Mouse (Mus musculus) spleen, adult 2 months (tissue): ENCODE results near the gene Cerk.

Source experiments
- CTCF ChIP-seq: fragments of 200-500 bp; IDR thresholded peaks from 2 replicates; pipeline ENCODE4 v1.5.1; 2011; ENCODE audit warnings: mild to moderate bottlenecking, inconsistent platforms; ENCODE audit not compliant: insufficient read depth, insufficient read length, insufficient replicate concordance; ENCODE audit errors: extremely low read depth
- POLR2A ChIP-seq: fragments of 200-500 bp; IDR thresholded peaks from 2 replicates; pipeline ENCODE4 v1.6.1; 2011; ENCODE audit warnings: low read depth, low read length, inconsistent platforms

DNA sequence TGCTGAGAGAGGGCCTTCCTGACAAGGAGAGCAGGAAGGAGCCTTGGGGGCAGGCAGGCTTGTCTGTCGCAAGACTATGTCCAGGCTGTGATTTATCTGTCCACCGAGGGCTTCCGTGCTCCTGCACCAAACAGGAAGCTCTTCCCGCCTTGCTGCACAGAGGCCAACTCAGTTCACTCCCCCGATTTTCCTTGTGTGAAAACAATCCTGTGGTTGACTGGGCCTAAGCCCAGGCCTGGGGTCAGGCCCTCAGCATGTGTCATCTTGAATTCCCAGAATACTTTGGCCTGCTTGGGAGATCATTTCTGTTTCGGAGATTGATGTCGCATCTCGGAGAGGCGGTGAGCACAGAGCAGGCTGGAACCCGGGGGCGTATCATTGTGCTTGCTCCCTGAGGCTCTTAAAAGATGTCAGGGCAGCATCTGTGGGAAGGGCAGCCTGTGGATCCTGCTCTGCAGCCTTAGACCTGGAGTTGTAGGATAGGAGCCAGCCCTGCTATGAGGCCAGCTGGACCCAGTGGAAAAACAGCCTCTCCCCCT is 95.9 kb downstream of the Cerk start:
- TF ChIP-seq POLR2A: no peak
- no peak for TF ChIP-seq CTCF
